Mouse (Mus musculus) gastrocnemius, adult 2 months (tissue): ENCODE data around the gene Kansl2. TPM values are rescaled to one million over a fixed set of nuclear protein-coding genes. Genes with fewer than 3 reads are reported as not detected.
A peak's percentile ranks its signal among the peaks of the same experiment; 100 is the strongest.
"Not testable (repeated sequence)": the region's sequence is repeated elsewhere in the genome, so short reads cannot be mapped to it uniquely, and the experiment has no call there.

ENCODE experiments used
- DNase-seq: peaks from one replicate; pipeline ENCODE4 v3.0.0; 2022
- H3K27ac ChIP-seq: fragments of 200-600 bp; 2 replicates; pipeline ENCODE4 v1.8.1; 2022; ENCODE audit warnings: mild to moderate bottlenecking
- H3K4me3 ChIP-seq: fragments of 200-600 bp; 2 replicates; pipeline ENCODE4 v1.8.1; 2022; ENCODE audit warnings: mild to moderate bottlenecking, moderate library complexity
- CTCF ChIP-seq: fragments of 200-600 bp; IDR thresholded peaks from 2 replicates; pipeline ENCODE4 v1.8.1; 2022; ENCODE audit warnings: antibody characterized with exemption, mild to moderate bottlenecking, moderate library complexity
- intact Hi-C: fragments of 180-260 bp; cut with DNase I; formaldehyde crosslinking; loops from one replicate; pipeline ENCODE4 v1.15.1; 2025
- total RNA-seq, 2 experiments: library from RNA; stranded (reverse); gene quantifications; 2 replicates each; pipeline ENCODE4 v1.2.3; 2021

The Kansl2 gene
- total RNA-seq, 2 experiments from 2014 or later = 64.7 to 66.3 TPM

DNA sequence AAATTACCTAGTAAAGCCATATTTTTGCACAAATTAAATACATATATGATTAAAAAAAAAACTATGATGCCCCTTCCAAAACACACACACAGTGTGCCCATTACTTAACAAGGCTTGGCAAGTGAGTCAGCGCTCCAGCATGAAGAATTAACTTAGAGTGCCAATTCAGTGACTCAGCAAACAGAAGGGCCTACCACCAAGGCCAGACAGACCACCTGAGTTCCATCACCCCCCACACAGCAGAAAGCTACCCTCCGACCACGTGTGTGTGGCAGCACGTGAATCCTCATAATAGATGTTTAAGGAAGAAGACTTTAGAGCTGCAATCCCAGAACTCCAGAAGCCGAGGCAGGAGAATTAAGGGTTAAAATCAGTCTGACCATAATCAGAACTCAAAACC is 1.8 kb downstream of the Kansl2 start:
- intact Hi-C loops = loop anchor here (5.0 kb wide), 1 partner anchor 35 kb away; no protein-coding TSS in a partner anchor
- no peak for DNase-seq
- no peak for TF ChIP-seq CTCF
- Histone ChIP-seq H3K27ac (peak overlapping the region; percentile 98), H3K4me3 (peak overlapping the region; percentile 73)

DNA sequence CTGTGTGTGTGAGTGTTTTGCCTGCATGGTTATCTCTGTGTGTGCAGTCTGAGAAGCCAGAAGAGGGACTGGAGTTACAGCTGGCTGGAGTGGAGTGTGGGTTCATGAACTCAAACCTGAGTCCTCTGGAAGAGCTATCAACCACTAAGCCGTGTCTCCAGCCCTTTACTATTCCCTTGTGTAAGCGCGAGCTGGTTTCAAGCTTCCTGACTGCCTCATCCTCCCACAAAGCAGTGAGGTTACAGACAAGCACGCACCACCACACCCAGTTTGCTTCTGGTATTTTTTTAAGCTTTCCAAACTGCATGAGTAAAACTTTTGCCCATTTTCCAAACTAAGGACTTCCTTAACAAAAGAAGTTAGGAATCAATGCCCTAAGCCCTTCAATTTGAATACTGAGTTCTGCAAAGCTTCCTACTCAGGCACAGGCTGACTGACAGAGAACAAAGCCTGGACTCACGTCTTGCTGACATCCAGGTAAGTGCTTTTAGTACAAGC is 5.9 kb downstream of the Kansl2 start:
- Histone ChIP-seq H3K4me3 (no peak overlapping the region), H3K27ac (peak overlapping the region; percentile 65)
- DNase-seq = no peak
- intact Hi-C loops = no loop called here
- TF ChIP-seq CTCF = no peak

DNA sequence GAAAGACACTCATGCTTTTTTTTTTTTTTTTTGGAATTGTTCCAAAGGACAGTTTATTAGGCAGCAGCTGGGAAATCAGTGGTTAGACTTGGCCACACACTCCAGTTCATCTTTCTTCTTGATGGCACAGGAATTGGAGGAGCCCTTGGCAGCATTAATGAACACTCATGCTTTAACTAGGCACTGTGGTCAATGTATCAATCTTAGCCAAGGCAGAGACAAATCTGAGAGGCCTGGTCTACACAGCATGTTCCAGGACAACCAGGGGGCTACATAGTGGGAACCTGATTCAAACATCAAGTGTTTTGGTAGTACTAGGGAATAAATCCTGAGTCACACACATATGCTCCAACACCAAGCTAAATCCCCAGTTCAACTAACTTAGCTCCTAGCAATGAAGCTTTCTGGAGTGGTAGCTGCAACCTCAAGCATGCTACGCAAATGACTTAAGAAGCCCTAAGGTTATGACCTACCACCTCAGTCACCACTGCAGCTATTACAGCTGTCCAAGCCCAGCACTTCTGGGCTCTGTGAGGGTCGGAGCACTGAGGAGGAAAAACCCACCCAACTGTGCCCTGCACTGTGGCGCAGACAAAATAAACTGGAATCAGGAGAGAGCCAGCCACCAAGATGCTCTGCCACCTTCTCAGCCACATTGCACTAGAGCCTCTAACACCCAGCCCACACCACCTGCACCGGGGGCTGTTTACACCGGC is 6.8 kb downstream of the Kansl2 start:
- DNase-seq = no peak
- Histone ChIP-seq H3K27ac (peak overlapping the region; percentile 65), H3K4me3 (no peak overlapping the region; the same call in 1 of the 2 replicates)
- intact Hi-C loops = no loop called here
- TF ChIP-seq CTCF = no peak

DNA sequence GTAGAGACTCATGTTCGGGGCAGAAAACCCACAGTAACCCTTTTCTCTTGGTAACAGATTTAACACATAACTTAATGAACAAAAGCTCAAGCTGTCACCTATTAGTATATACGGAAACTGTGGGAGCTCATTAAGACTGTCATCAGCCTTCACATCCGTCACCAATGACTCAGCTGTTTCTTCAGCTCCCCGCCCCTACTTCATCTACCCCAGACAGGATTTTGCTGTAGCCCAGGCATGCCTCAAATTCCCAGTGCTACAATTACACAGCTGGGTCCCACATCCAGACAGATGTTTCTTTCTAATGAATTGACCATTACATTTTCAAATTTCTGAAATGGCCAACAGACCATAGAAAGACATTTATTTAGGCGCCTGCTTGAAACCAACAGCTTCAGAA is 8.0 kb downstream of the Kansl2 start:
- peak overlapping the region; percentile 41 for H3K27ac ChIP-seq
- intact Hi-C loops = no loop called here
- no peak for DNase-seq
- TF ChIP-seq CTCF = no peak
- H3K4me3 ChIP-seq = no peak overlapping the region

DNA sequence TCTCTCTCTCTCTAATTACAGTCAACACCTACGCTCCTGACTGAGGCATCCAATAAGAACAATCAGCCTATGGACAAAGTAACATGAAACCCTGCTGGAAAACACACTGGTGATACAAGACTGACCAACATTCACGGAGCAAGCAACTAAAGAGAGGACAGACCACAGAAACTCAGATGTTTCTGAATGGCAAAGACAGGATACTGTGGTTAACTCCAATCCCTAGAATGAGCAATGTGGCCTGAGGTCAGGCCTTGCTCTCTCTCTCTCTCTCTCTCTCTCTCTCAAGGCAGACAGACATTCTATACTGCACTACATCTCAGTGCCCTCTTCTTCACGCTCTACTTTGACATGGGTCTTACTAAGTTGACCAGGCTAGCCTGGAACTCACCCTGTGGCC is 12.8 kb downstream of the Kansl2 start:
- no peak for TF ChIP-seq CTCF
- intact Hi-C loops = no loop called here
- Histone ChIP-seq H3K27ac (peak overlapping the region; percentile 12; the same call in 1 of the 2 replicates), H3K4me3 (no peak overlapping the region)
- no peak for DNase-seq

DNA sequence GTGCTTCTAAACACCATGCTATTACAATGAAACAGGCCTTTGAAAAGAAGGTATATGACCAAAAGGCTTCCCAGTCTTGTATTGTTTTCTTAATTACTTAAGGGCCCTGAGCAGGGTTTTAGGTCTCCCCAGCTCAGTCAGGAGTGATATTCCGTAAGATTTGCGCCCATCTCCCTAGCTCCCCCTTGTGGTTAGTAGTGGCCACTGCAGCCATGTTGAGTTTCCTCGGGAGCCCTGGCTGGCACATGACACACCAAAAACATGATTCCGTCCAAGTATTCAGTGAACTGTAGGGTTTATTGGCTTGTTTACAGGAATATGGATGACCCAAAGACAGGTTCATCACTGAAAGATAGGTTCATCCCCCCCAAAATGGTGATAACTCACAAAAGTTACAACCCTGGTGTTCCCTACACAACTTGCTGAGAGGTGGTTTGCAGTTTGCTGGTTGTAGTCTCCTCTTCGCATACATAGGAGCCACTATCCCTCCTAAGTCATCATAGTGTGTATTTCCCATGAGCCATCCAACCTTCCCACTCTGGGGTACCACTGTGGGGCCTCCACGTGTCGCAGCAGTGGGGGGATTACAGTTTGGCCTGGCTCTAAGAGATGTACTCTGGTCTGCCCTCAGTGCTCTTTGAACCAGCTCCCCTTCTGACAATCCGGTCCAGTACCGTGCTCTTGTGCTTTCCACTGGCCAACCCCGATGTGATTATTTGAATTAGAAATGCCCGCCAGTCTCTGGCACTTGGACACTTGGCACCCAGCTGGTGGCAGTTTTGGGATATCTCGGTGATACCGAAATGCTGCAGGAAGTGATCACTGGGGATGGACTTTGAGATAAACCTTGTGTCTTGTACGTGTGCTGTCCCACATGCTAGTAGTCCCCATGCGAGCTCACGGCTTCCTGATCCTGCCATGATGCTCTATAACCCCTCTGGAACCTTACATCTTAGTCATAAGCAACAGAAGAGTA is 16.4 kb downstream of the Kansl2 start:
- peak; percentile 99; the same call in 1 of the 2 replicates for TF ChIP-seq CTCF
- Histone ChIP-seq H3K27ac (no peak overlapping the region; the same call in 1 of the 2 replicates), H3K4me3 (no peak overlapping the region)
- peak; percentile 69 for DNase-seq
- intact Hi-C loops = no loop called here

DNA sequence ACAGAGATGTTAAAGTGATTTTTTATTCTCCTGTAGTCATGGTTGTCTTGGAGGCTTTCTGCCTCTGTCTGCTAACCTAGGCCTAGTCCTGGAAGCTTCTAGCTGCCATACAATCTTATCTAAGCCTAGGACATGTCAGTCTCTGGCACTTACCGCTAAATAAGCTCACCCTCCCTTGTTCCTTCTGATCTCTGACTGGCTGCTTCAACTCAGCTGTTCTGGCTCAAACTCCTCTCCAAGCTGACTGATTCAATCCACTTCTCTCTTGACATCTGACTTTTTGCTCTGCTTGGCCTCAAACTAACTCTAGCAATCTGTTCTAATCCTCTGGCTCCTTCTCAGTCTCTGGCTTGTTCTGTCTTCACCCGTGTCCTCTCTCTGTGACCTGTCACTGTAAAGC is 19.2 kb downstream of the Kansl2 start:
- not testable (repeated sequence) for H3K4me3 ChIP-seq, DNase-seq
- 0 out of 2 replicates have a peak overlapping the region, but pooled peaks have one; percentile 20 for H3K27ac ChIP-seq
- intact Hi-C loops = loop anchor here (5.0 kb wide), 1 partner anchor 52 kb away; no protein-coding TSS in a partner anchor

DNA sequence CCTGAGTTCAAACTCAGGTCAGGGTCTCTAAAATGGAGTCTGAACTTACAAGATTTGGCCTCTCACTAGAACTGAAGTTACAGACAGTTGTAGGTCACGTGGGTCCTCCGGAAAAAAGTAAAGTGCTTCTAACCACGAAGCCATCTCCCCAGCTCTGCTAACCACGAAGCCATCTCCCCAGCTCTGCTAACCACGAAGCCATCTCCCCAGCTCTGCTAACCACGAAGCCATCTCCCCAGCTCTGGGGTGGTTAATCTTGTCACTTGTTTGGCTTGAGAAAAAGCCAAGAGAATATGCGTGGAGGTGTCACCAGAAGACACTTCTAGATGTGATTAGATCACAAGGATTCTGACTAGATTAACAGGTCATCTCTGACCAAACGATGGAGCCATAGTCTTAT is 19.9 kb downstream of the Kansl2 start:
- Histone ChIP-seq H3K27ac (0 out of 2 replicates have a peak overlapping the region, but pooled peaks have one; percentile 20), H3K4me3 (no peak overlapping the region)
- TF ChIP-seq CTCF = no peak
- no peak for DNase-seq
- intact Hi-C loops = loop anchor here (5.0 kb wide), 1 partner anchor 53 kb away; no protein-coding TSS in a partner anchor

DNA sequence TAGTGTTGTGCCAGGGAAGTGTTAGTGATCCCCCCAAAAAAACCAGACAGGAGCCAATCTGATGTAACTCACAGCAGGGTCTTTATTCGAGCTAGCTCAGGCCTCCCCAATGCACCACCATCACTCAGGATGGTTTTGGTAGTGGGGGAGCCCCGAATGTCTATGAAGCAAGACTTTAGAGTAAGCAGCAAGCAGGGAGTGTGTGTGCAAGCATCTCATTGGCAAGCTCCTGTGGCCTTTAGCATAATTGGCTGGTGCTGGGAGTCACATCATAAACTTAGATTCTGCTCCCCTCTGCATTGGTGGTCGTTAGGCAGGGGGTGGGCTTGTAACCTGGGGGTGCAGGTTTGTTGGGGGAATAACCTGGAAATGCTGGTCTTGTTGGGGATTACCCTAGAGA is 20.4 kb downstream of the Kansl2 start:
- H3K4me3 ChIP-seq, DNase-seq: not testable (repeated sequence)
- intact Hi-C loops = loop anchor here (5.0 kb wide), 1 partner anchor 54 kb away; no protein-coding TSS in a partner anchor
- H3K27ac ChIP-seq = peak overlapping the region; percentile 76

DNA sequence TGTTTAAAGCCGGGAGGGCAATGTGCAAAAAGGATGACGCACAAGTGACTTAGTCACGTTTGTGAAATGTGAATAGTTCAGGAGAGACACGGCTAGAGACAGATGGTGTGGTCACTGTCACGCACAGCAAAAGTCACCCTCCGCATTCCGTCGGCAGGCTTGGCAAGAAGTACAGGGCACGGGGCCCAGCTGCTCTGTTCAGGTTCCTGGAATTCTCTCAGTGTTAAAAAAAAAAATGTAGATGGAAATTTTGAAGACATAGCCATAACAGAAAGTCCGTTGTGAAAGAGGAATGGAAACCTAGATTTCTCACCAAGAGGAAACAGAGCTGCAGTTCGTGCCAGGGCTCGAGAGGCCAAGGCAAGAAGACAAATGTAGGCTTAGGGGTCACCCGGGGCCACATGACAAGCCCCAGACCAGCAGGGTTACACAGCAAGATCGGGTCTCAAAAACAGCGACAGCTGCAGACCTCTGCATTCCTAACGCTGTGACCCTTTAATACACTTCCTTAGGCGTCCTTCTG is 21.2 kb downstream of the Kansl2 start:
- no peak for TF ChIP-seq CTCF
- intact Hi-C loops = loop anchor here (5.0 kb wide), 1 partner anchor 54 kb away; no protein-coding TSS in a partner anchor
- peak overlapping the region; percentile 28 for H3K4me3 ChIP-seq
- DNase-seq = peak; percentile 67
- H3K27ac ChIP-seq = peak overlapping the region; percentile 76

DNA sequence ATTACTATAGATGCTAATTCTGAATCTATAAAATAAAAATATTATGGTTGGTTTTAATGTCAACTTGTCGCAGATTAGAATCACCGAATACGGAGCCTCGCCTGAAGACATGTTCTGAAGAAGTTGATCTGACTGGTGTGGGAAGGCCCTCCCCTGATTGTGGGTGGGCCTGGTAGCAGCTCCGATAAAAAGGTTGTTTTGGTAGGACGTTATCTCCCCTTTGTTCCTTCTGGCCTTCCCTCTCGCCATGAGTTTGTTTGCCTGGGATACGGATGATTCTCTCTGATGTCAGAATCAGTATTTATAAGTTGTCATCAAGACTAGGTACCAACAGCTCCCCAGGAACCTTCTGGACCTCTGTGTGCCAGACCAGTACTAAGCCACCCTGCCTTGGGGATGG is 21.8 kb downstream of the Kansl2 start:
- intact Hi-C loops = loop anchor here (5.0 kb wide), 1 partner anchor 55 kb away; no protein-coding TSS in a partner anchor
- peak overlapping the region; percentile 76 for H3K27ac ChIP-seq
- peak overlapping the region; percentile 28; the same call in 1 of the 2 replicates for H3K4me3 ChIP-seq
- DNase-seq = no peak
- no peak for TF ChIP-seq CTCF

DNA sequence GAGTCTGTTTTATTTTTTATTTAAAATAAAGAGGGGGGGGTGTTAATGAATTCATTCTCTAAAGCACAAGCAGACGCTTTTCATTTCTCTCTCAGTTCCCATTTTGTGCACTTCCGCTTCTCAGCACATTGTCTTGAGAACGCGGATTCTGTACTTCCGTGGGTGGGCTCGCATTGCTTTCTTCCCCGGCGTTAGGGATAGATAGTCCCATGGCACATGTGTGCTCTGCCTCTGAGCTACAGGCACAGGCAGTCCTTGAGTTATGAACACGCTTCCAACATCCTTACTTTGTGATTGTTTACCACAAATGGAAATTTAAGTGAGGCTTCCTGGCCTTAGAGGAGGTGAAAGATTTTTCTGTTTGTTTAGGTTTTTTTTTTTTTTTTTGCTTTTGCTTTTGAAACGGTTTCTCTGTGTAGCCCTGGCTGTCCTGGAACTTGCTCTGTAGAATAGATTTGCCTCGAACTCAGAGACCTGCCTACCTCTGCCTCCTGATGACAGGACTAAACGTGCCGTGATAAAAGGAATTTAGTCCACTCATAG is 22.6 kb downstream of the Kansl2 start:
- no peak for DNase-seq
- H3K27ac ChIP-seq = peak overlapping the region; percentile 76
- intact Hi-C loops = loop anchor here (2.0 to 5.0 kb wide), 2 partner anchors 56 to 105 kb away; no protein-coding TSS in a partner anchor
- H3K4me3 ChIP-seq = peak overlapping the region; percentile 75
- no peak for TF ChIP-seq CTCF
